Mouse (Mus musculus) kidney, adult 2 months (tissue): ENCODE measurements around the gene Adk.

Experiments
- CTCF ChIP-seq: fragments of 200-500 bp; conservative IDR thresholded peaks from 2 replicates; pipeline ENCODE4 v1.5.1; 2011; ENCODE audit warnings: low read depth, mild to moderate bottlenecking, control low read depth, low read length, moderate library complexity, mixed read lengths; ENCODE audit not compliant: insufficient read depth, insufficient read length
- POLR2A ChIP-seq: fragments of 200-500 bp; IDR thresholded peaks from one replicate; pipeline ENCODE4 v1.6.1; 2011; ENCODE audit warnings: low read depth, low read length, control low read depth

GRCm38 (mm10) chr14:21275786-21276185 is 223.4 kb downstream of the Adk start:
- TF ChIP-seq POLR2A (no peak), CTCF (no peak)
